Mouse (Mus musculus): ENCODE results near the gene Ctrb1. TPM values are rescaled to one million over a fixed set of nuclear protein-coding genes. Genes with fewer than 3 reads are reported as not detected.

Ctrb1 gene
- polyA plus RNA-seq, 1 experiment: 0.24 TPM

DNA sequence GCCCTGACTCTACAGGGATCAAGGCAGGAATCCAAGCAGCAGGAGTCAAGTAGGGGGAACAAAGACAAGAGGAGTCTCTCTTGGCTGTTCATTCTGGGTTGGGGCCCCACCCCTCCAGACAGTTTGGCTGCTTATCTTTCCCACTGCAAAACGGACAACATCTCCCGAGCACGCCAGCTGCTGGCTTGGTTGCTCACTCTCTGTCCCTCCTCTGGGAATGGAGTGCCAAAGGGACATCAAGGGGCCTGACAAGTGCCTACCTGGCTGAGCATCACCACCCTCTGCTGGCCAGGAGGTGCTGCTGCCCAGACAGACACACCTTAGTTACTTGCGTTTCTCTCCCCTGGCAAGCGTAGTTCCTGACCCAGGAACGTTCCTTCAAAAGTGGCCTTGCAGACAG, 27.1 kb upstream of the Ctrb1 start:
- no peak for DNase-seq (ENCODE audit: extremely low spot score in 1 of 2, low spot score in 1 of 2)

DNA sequence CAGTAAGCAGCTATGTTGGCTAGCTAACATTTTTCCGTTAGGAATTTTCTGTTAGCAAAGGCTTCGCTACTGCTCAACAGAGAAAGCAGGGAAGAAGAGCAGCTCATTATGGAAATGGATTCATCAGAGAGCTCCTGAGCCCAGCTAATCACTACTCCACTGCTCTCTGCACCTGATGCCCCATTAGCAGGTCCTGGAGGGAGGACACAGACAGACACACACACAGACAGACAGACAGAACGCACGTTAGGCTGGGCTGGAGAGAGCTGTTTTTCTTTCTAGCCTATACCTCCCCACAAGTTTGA, 26.6 kb upstream of the Ctrb1 start:
- DNase-seq (ENCODE audit: extremely low spot score in 1 of 2, low spot score in 1 of 2): no peak

DNA sequence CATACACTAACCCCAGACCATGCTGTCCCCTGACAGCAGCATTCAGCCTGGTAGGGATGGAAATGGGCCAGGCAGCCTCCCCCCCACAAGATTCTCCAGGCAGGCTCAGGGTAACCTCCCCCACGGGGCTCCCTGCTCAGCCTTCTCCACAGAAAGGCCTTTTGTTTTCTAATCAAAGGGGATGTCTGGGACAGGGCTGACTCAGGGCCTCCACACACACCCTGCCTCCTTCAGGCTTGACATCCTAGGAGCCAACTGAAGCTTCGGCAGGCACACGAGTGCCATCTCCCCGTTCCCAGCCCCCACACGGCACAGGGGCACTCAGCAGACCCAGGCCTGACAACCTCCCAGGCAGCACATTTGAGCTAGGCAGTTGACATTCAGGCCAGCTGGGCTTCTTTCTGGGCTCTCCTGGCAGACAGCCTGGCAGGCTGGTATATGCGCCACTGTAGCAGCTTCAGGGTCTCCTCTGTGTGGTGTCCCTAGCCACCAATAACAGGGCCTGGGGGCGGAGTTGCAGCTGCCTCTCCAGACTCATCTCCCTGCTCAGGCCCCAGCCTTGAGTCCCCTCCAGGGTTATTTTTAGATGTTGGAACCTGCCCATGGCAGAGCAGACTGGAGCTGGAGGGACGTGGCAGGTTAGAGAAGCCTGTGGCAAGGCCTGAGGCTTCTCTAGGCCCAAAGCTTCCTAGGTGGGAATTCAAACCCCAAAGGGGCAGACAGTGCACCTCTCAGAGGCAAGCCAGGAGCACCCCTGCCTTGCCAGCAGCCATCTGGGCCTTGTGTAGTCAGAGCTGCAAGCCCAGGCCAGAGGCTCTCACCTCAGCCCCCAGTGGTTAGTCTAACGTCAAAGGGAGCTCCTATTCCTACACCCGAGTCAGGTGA, 26.0 kb upstream of the Ctrb1 start:
- peak; percentile 70 to 75 for DNase-seq (ENCODE audit: extremely low spot score in 1 of 2, low spot score in 1 of 2)

GRCm38 (mm10) chr8:111715514-111715913, 24.7 kb upstream of the Ctrb1 start:
- no peak for DNase-seq (ENCODE audit: extremely low spot score in 1 of 2, low spot score in 1 of 2)

DNA sequence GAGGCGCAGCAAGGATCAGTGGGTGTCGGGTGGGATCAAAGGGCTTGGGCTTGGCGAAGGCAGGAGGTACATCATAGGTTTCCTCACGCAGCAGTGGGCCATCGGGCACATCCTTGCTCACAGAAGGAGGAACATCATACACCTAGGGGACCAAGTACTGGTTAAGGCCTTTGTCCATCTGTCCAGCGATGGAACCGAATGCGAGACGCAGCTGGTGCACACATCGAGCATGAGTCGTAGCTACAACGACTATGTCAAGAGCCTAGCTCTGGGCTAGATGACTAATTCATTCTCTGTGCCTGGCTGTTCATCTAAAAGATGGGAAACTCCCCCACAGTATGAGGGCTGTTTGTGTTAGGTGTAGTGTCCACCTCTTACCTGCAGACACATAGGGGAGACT, 23.5 kb upstream of the Ctrb1 start:
- no peak for DNase-seq (ENCODE audit: extremely low spot score in 1 of 2, low spot score in 1 of 2)

DNA sequence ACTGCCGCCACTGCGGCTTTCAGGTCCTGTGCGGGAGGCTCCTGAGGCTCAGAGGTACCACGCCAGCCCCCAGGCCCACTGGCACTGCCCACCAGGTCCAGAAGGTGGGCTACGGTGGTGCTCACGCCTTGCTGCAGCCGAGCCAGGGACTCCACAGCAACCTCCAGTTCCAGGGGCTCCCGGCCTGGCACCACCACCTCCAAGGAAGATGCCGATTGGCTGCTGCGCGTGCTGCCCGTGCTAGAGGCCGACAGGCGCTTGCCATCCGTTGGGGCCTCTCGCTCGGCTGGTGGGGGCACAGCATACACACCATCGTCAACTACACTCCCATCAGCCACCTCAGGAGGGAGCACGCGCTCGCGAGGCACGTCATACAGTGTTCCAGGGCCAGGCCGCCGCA, 23.0 kb upstream of the Ctrb1 start:
- DNase-seq (ENCODE audit: extremely low spot score in 1 of 2, low spot score in 1 of 2): no peak

- no peak for DNase-seq (ENCODE audit: extremely low spot score in 1 of 2, low spot score in 1 of 2)
These were observed 22.5 kb upstream of the Ctrb1 start for GRCm38 (mm10) chr8:111713291-111713690.

DNA sequence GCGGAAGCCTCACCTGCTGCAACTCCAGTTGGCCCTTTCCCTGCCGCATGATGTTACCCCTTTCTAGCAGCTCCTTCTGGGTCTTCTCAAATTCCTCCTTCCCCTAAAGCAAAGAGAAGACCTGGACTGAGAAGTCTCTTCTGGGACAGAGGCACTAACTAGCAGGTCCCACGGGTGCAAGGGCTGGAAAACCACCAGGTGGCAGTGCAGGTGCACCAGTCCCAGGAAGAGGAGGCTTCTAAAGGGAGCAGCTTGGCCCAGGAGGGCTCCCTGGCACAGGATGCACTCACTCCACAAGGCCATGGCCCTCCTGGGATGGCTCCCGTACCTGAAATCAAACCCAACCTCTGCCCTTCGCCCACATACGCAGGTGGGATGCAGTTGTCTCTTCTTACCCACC, 21.8 kb upstream of the Ctrb1 start:
- peak in 1 of 2 experiments; percentile 74 for DNase-seq (ENCODE audit: extremely low spot score in 1 of 2, low spot score in 1 of 2)

DNA sequence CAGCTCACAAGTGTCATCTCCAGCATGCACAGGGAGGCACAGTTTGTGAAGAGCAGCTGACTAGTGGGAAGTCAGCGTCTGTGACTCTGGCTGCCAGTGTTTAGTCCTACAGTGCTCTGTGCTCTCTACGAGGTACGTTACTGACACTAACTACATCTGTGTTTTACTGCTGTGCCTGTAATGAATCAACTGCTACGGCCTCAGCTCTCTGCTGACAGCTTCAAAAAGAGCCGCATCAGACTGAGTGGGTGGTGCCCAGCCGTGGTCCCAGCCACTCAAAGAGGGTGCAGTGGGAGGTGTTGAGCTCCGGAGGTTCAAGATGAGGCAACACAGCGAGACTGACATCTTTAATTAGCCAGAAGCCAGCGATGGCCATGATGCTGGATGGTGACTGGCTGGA, 21.3 kb upstream of the Ctrb1 start:
- peak; percentile 47 to 60 for DNase-seq (ENCODE audit: extremely low spot score in 1 of 2, low spot score in 1 of 2)

- DNase-seq (ENCODE audit: extremely low spot score in 1 of 2, low spot score in 1 of 2): no peak
These were observed 20.1 kb upstream of the Ctrb1 start for GRCm38 (mm10) chr8:111710777-111711485.

GRCm38 (mm10) chr8:111709223-111709622, 18.4 kb upstream of the Ctrb1 start:
- no peak for DNase-seq (ENCODE audit: extremely low spot score in 1 of 2, low spot score in 1 of 2)

DNA sequence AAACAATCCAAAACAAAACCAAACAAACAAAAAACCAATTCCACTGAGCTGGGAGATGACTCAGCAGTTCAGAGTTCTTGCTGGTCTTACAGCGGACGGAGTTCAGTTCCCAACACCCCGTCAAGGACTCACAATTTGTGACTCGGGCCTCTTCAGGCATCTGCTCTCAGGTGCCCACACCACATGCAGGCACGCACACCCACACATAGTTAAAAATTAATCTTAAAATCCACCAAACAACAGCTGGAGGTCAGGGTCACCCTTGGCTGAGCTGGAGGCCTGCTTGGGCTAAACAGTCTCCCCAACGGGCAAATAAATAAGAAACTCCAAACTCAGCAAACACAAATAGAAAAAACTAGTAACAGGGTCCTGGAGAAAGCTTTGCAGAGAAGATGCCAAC, 17.5 kb upstream of the Ctrb1 start:
- DNase-seq (ENCODE audit: extremely low spot score in 1 of 2, low spot score in 1 of 2): no peak

GRCm38 (mm10) chr8:111705699-111706098, 14.9 kb upstream of the Ctrb1 start:
- DNase-seq (ENCODE audit: extremely low spot score in 1 of 2, low spot score in 1 of 2): no peak

DNA sequence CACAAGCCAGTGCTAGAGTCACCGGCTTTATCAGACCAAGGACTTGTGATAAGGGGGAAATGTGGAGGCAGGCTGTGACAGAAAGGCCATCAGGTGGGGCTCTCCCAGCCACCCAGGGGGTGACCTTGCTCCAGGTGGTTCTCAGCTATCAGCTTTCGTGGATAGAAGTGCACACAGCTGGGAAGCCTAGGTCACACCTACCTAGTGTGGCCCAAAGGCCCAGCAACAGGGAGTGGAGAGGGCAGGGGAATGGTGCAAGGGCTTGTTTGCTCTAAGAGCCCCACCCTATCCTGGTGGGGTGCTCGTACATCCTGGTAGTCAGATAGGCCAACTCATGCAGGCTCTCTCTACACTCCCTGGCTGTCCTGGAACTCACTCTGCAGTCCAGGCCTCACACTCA, 14.4 kb upstream of the Ctrb1 start:
- no peak for DNase-seq (ENCODE audit: extremely low spot score in 1 of 2, low spot score in 1 of 2)

- DNase-seq (ENCODE audit: extremely low spot score in 1 of 2, low spot score in 1 of 2): no peak
These were observed 13.8 kb upstream of the Ctrb1 start for GRCm38 (mm10) chr8:111704585-111704984.

GRCm38 (mm10) chr8:111701380-111701779, 10.6 kb upstream of the Ctrb1 start:
- no peak for DNase-seq (ENCODE audit: extremely low spot score in 1 of 2, low spot score in 1 of 2)

DNA sequence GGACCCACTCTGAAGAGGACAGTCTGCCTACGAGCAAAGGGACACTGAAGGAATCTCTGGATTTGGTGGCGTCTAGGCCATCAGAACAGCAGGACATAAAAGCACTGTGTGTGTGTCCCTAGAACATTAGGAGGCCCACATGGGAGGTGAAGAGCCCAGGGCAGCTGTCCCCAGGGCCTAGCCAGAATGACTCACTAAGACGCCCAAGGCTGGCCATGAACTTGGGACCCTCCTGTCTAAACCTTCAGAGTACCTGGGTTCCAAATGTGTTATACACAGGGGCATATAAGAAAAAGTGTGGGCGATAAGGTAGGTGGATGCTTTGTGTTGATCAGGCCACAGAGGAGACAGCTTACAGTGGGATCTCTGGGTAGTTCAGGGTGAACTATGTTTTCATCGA, 9.9 kb upstream of the Ctrb1 start:
- no peak for DNase-seq (ENCODE audit: extremely low spot score in 1 of 2, low spot score in 1 of 2)

- DNase-seq (ENCODE audit: extremely low spot score in 1 of 2, low spot score in 1 of 2): no peak
These were observed 9.4 kb upstream of the Ctrb1 start for GRCm38 (mm10) chr8:111700201-111700600.

GRCm38 (mm10) chr8:111699035-111699434, 8.2 kb upstream of the Ctrb1 start:
- DNase-seq (ENCODE audit: extremely low spot score in 1 of 2, low spot score in 1 of 2): no peak

- DNase-seq (ENCODE audit: extremely low spot score in 1 of 2, low spot score in 1 of 2): no peak
These were observed 6.8 kb upstream of the Ctrb1 start for GRCm38 (mm10) chr8:111697655-111698054.

DNA sequence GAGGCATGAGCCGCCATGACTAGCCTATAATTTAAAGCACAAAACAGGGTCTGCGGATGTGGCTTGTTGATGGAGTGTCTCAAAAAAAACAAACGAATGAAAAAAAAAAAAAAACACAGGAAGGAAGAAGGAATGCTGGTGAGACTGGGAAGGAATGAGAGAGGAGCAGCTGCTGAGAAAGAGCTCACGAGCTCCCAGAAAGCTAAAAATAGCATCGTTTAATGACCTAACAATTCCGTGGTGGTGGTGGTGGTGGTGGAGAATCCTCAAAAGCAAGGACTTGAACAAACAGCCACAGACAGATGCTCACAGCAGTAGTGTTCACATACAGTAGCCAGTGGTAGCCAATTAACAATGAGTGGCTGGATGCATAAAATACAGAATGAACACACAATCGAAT, 4.6 kb upstream of the Ctrb1 start:
- DNase-seq (ENCODE audit: extremely low spot score in 1 of 2, low spot score in 1 of 2): no peak

DNA sequence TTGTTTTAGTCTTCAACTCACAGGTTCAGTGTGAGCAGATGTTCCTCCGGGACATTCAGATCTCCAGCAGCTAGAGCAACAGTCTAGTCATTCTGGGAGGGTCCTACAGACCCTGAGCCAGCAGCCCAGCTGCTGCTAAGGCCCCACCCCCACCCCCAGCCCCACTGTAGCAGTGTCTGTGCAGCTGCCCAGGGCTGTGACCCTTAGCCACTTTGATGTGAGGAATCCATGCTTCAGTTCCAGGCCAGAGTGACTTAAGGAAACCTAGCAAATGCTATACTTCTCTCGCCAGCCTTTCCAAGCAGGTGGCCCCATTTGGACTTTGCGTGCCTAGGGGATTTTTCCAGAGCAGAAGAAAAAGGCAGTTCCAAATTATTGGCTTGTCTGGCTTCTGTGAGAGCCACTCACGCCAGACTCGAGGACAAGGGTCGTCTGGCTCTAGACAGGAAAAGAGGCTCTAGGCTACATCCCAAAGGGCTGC, 2.5 kb upstream of the Ctrb1 start:
- DNase-seq (ENCODE audit: extremely low spot score in 1 of 2, low spot score in 1 of 2): no peak
